Mouse (Mus musculus) ES-Bruce4 (cell line): ENCODE measurements at regions not wholly inside any gene's neighbourhood (a gene's known extent, or its start where the extent isn't known, plus 50 kb on each side); places are given as distances from the start of the nearest gene placed in this dataset.

Experiments used
- H3K27ac ChIP-seq: 2 replicates; pipeline ENCODE4 v1.5.1; 2012; ENCODE audit warnings: low read length, inconsistent platforms; ENCODE audit not compliant: insufficient read depth
- H3K27me3 ChIP-seq: 2 replicates; pipeline ENCODE4 v1.6.1; 2012; ENCODE audit warnings: mild to moderate bottlenecking, low read length, inconsistent platforms; ENCODE audit not compliant: control insufficient read depth, poor library complexity, insufficient read depth, severe bottlenecking
- H3K36me3 ChIP-seq: 2 replicates; pipeline ENCODE4 v1.6.1; 2012; ENCODE audit warnings: inconsistent platforms, mild to moderate bottlenecking, low read length, moderate library complexity; ENCODE audit not compliant: control insufficient read depth, poor library complexity, insufficient read depth, severe bottlenecking
- H3K4me1 ChIP-seq: one replicate; pipeline ENCODE4 v1.8.1; 2011; ENCODE audit warnings: low read length; ENCODE audit not compliant: control insufficient read depth, insufficient read depth
- H3K4me3 ChIP-seq: 2 replicates; pipeline ENCODE4 v1.5.1; 2011; ENCODE audit warnings: low read depth, mild to moderate bottlenecking, low read length
- H3K9ac ChIP-seq: 2 replicates; pipeline ENCODE4 v1.6.1; 2012; ENCODE audit warnings: low read depth, mild to moderate bottlenecking, inconsistent platforms; ENCODE audit not compliant: poor library complexity, severe bottlenecking
- H3K9me3 ChIP-seq: replicated peaks from 2 replicates; pipeline ENCODE4 v1.6.1; 2012; ENCODE audit warnings: mild to moderate bottlenecking, low read length, inconsistent platforms; ENCODE audit not compliant: control insufficient read depth, poor library complexity, insufficient read depth, severe bottlenecking
- CTCF ChIP-seq: IDR thresholded peaks from one replicate; pipeline ENCODE4 v1.8.1; 2011; ENCODE audit warnings: low read depth, low read length
- EP300 ChIP-seq: IDR thresholded peaks from 2 replicates; pipeline ENCODE4 v1.6.1; 2011; ENCODE audit warnings: low read depth, low read length; ENCODE audit not compliant: insufficient read depth
- POLR2A ChIP-seq: IDR thresholded peaks from one replicate; pipeline ENCODE4 v1.8.1; 2011; ENCODE audit warnings: low read length; ENCODE audit not compliant: insufficient read depth

GRCm38 (mm10) chr1:73685734-73686133 is 438.5 kb downstream of the Tns1 start:
- TF ChIP-seq CTCF (no peak), EP300 (no peak), POLR2A (no peak)
- no peak overlapping the region for H3K27ac ChIP-seq

GRCm38 (mm10) chr1:73685066-73685465 is 439.2 kb downstream of the Tns1 start:
- no peaks in the 10 kb centered on the region for H3K4me1 ChIP-seq
- H3K36me3 ChIP-seq, result no peaks in the 10 kb centered on the region
- H3K27ac ChIP-seq, result no peak overlapping the region
- no peaks in the 10 kb centered on the region for H3K27me3 ChIP-seq
- no peak overlapping the region for H3K9ac ChIP-seq
- no peak overlapping the region for H3K4me3 ChIP-seq
- H3K9me3 ChIP-seq, result no peaks in the 10 kb centered on the region
- no peak for TF ChIP-seq POLR2A
- no peak for TF ChIP-seq CTCF
- no peak for TF ChIP-seq EP300

More at GRCm38 (mm10) chr1:73685734-73686133, 438.5 kb downstream of the Tns1 start:
- no peaks in the 10 kb centered on the region for H3K4me1 ChIP-seq
- no peaks in the 10 kb centered on the region for H3K9me3 ChIP-seq
- no peaks in the 10 kb centered on the region for H3K36me3 ChIP-seq
- no peaks in the 10 kb centered on the region for H3K27me3 ChIP-seq
- no peak overlapping the region for H3K4me3 ChIP-seq
- H3K9ac ChIP-seq, result no peak overlapping the region

- Histone ChIP-seq H3K27me3 (no peaks in the 10 kb centered on the region), H3K9ac (no peak overlapping the region), H3K36me3 (no peaks in the 10 kb centered on the region), H3K27ac (no peak overlapping the region), H3K4me1 (no peaks in the 10 kb centered on the region), H3K9me3 (no peaks in the 10 kb centered on the region), H3K4me3 (no peak overlapping the region)
- TF ChIP-seq EP300, result no peak
- no peak for TF ChIP-seq CTCF
- no peak for TF ChIP-seq POLR2A
Observed at GRCm38 (mm10) chr1:73684166-73684565, 440.1 kb downstream of the Tns1 start.

- Histone ChIP-seq H3K4me1 (no peaks in the 10 kb centered on the region), H3K9me3 (no peaks in the 10 kb centered on the region), H3K36me3 (no peaks in the 10 kb centered on the region), H3K4me3 (no peak overlapping the region), H3K27me3 (no peaks in the 10 kb centered on the region), H3K9ac (no peak overlapping the region), H3K27ac (no peak overlapping the region)
- no peak for TF ChIP-seq CTCF
- no peak for TF ChIP-seq POLR2A
- no peak for TF ChIP-seq EP300
Observed at GRCm38 (mm10) chr1:73683132-73683888, 440.9 kb downstream of the Tns1 start.

GRCm38 (mm10) chr1:73681697-73682096 is 442.6 kb downstream of the Tns1 start:
- TF ChIP-seq EP300 (no peak), CTCF (no peak), POLR2A (no peak)
- Histone ChIP-seq H3K9ac (no peak overlapping the region), H3K4me3 (no peak overlapping the region), H3K27ac (no peak overlapping the region), H3K9me3 (no peaks in the 10 kb centered on the region; the same call in 1 of the 2 replicates), H3K4me1 (no peaks in the 10 kb centered on the region), H3K27me3 (no peaks in the 10 kb centered on the region; the same call in 1 of the 2 replicates), H3K36me3 (no peaks in the 10 kb centered on the region)

- Histone ChIP-seq H3K9ac (no peak overlapping the region), H3K9me3 (peaks cover 1% of the 10 kb centered on the region; the same call in 1 of the 2 replicates), H3K4me1 (no peaks in the 10 kb centered on the region), H3K36me3 (no peaks in the 10 kb centered on the region), H3K27me3 (no peaks in the 10 kb centered on the region; the same call in 1 of the 2 replicates), H3K4me3 (no peak overlapping the region), H3K27ac (no peak overlapping the region)
- TF ChIP-seq POLR2A, result no peak
- TF ChIP-seq CTCF, result no peak
- TF ChIP-seq EP300, result no peak
Observed at GRCm38 (mm10) chr1:73680829-73681228, 443.4 kb downstream of the Tns1 start.
